Mouse (Mus musculus) G1E (cell line): ENCODE results near the gene Klc4.

ENCODE experiments used
- CTCF ChIP-seq: IDR thresholded peaks from 2 replicates; pipeline ENCODE4 v1.5.1; 2012; ENCODE audit warnings: low read depth, low read length, inconsistent platforms, mixed read lengths
- GATA1 ChIP-seq: IDR thresholded peaks from 2 replicates; pipeline ENCODE4 v1.6.1; 2012; ENCODE audit warnings: borderline replicate concordance, low read length, inconsistent platforms, mixed read lengths
- GATA2 ChIP-seq: IDR thresholded peaks from 2 replicates; pipeline ENCODE4 v1.6.1; 2012; ENCODE audit warnings: low read depth, low read length, inconsistent platforms, borderline replicate concordance
- TAL1 ChIP-seq: conservative IDR thresholded peaks from 2 replicates; pipeline ENCODE4 v1.6.1; 2012; ENCODE audit warnings: low read depth, low read length, inconsistent platforms, mixed read lengths

DNA sequence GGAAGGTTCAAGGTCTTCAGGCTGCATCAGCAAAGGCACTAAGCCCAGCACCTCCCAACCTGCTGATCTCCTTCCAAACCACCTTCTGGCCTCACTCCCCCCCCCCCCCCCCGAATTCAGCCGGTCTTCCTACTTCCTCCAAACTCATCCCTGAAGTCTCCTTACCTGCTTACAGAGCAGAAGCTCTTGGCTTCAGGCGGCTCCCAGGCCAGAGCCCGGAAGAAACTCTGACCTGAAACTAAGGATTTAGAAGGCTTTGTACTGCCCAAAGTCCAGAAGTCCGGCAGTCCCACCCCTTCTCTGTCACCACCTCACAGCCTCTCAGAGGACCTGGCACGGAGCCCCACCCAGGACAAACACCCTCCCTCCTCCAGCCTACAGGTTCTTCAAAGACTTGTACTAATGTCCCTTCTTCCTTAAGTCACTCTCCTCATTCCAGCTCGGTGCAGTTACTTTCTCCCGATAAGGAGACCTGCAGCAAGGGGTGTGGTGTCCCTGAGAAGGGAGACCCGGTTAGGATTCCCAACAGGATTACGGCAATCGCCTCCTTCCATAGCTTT is 826 bp downstream of the Klc4 start:
- TF ChIP-seq CTCF (no peak), TAL1 (no peak), GATA1 (no peak), GATA2 (no peak)
